Mouse (Mus musculus): ENCODE measurements at regions not wholly inside any gene's neighbourhood (a gene's known extent, or its start where the extent isn't known, plus 50 kb on each side); places are given as distances from the start of the nearest gene placed in this dataset.

DNA sequence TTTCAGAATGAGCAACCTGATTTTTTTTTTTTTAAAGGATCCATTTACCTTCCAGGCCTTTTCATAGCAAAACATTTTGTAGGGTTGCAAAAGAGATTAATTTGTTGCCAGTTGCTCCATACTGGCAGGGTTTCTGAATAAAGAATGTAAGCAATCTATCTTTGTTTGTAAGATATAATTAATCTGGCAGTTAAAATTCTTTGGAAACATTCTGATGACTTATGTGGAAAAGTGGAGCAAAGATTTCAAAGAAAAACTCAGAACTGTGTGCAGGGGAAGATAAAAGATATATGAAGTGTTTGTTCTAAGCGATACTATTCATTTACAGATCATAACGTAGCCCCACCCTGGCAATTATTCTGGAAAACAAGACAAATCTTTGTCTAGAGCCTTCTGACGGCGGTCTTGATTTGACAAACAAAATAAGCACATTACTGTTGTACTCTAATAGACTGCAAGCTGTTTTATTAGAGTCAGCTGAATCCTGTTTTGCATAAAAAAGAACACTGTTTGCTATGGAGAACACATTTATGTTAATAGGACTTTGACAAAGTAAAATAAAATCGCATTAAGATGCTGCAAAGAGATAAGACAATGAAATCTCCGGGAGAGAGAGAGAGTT lies 77.0 kb upstream of the Arid5b start:
- no peak for TF ChIP-seq EP300 (IDR thresholded peaks at IDR 0.05)
- TF ChIP-seq CTCF (IDR thresholded peaks at IDR 0.05) = no peak
